Mouse (Mus musculus): ENCODE measurements at regions not wholly inside any gene's neighbourhood (a gene's known extent, or its start where the extent isn't known, plus 50 kb on each side); places are given as distances from the start of the nearest gene placed in this dataset.

- DNase-seq (no peak), ATAC-seq (no peak)
- no peaks in the 10 kb centered on the region for H3K4me1 ChIP-seq (ENCODE audit: insufficient read depth)
- H3K9me3 ChIP-seq (ENCODE audit: low read length), result no peaks in the 10 kb centered on the region
- no peak for TF ChIP-seq CTCF (IDR thresholded peaks at IDR 0.05; ENCODE audit: low read depth)
- H3K27ac ChIP-seq (ENCODE audit: low read depth, low read length), result no peak overlapping the region
- H3K9ac ChIP-seq, result no peak overlapping the region
- H3K4me2 ChIP-seq (ENCODE audit: low read depth), result no peak overlapping the region
- H3K4me3 ChIP-seq (ENCODE audit: low read depth, low read length), result no peak overlapping the region
- no peaks in the 10 kb centered on the region for H3K36me3 ChIP-seq (ENCODE audit: insufficient read depth)
- 92% methylated on average over 7 of the region's 7 CpGs for WGBS
- no peaks in the 10 kb centered on the region for H3K27me3 ChIP-seq (ENCODE audit: insufficient read depth, low read length)
These were observed 90.6 kb upstream of the Dapk1 start for GRCm38 (mm10) chr13:60511101-60511500.

GRCm38 (mm10) chr13:60511628-60512027 lies 90.1 kb upstream of the Dapk1 start:
- no peak overlapping the region for H3K27ac ChIP-seq (ENCODE audit: low read depth, low read length)
- no peaks in the 10 kb centered on the region for H3K27me3 ChIP-seq (ENCODE audit: insufficient read depth, low read length)
- TF ChIP-seq CTCF (IDR thresholded peaks at IDR 0.05; ENCODE audit: low read depth), result no peak
- H3K36me3 ChIP-seq (ENCODE audit: insufficient read depth), result no peaks in the 10 kb centered on the region
- ATAC-seq (no peak), DNase-seq (no peak)
- no peak overlapping the region for H3K9ac ChIP-seq
- no peaks in the 10 kb centered on the region for H3K4me1 ChIP-seq (ENCODE audit: insufficient read depth)
- no peak overlapping the region for H3K4me3 ChIP-seq (ENCODE audit: low read depth, low read length)
- 90% methylated on average over 8 of the region's 8 CpGs for WGBS
- H3K4me2 ChIP-seq (ENCODE audit: low read depth), result no peak overlapping the region
- no peaks in the 10 kb centered on the region for H3K9me3 ChIP-seq (ENCODE audit: low read length)

- Histone ChIP-seq H3K9me3 (ENCODE audit: low read length) (no peaks in the 10 kb centered on the region), H3K4me1 (ENCODE audit: insufficient read depth) (no peaks in the 10 kb centered on the region), H3K4me3 (ENCODE audit: low read depth, low read length) (no peak overlapping the region), H3K4me2 (ENCODE audit: low read depth) (no peak overlapping the region), H3K27me3 (ENCODE audit: insufficient read depth, low read length) (no peaks in the 10 kb centered on the region), H3K9ac (no peak overlapping the region), H3K27ac (ENCODE audit: low read depth, low read length) (no peak overlapping the region), H3K36me3 (ENCODE audit: insufficient read depth) (no peaks in the 10 kb centered on the region)
- 52% methylated on average over 7 of the region's 7 CpGs for WGBS
- ATAC-seq, result no peak
- no peak for DNase-seq
- TF ChIP-seq CTCF (IDR thresholded peaks at IDR 0.05; ENCODE audit: low read depth), result no peak
These were observed 88.0 kb upstream of the Dapk1 start for GRCm38 (mm10) chr13:60513756-60514155.

DNA sequence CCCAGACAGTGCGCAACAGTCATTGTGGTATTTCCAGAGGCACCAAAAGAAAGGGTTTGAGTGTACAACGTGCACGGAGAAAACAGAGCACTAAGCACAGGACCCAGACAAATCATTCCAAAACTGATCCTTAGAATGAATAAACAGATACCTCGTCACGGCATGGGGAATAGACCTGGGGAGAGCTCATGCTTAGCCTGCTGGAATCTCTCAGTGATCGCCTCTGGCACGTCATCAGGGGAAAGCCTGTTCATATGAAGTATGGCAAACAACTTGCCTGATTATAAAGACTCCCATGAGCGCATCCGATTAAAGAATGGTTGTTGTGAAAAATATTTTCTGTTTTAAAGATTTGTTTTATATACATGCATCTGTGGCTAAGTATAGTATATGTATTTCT lies 86.9 kb upstream of the Dapk1 start:
- H3K27me3 ChIP-seq (ENCODE audit: insufficient read depth, low read length), result no peaks in the 10 kb centered on the region
- H3K36me3 ChIP-seq (ENCODE audit: insufficient read depth), result no peaks in the 10 kb centered on the region
- no peak overlapping the region for H3K27ac ChIP-seq (ENCODE audit: low read depth, low read length)
- 0 out of 2 replicates have a peak, but pooled peaks cover under 1% of the 10 kb centered on the region for H3K4me1 ChIP-seq (ENCODE audit: insufficient read depth)
- ATAC-seq (no peak), DNase-seq (no peak)
- H3K9ac ChIP-seq, result no peak overlapping the region
- no peak overlapping the region for H3K4me2 ChIP-seq (ENCODE audit: low read depth)
- H3K4me3 ChIP-seq (ENCODE audit: low read depth, low read length), result no peak overlapping the region
- 84% methylated on average over 9 of the region's 9 CpGs for WGBS
- TF ChIP-seq CTCF (IDR thresholded peaks at IDR 0.05; ENCODE audit: low read depth), result no peak
- no peaks in the 10 kb centered on the region for H3K9me3 ChIP-seq (ENCODE audit: low read length)

GRCm38 (mm10) chr13:60518010-60518409 lies 83.7 kb upstream of the Dapk1 start:
- Histone ChIP-seq H3K4me1 (ENCODE audit: insufficient read depth) (0 out of 2 replicates have a peak, but pooled peaks cover 10% of the 10 kb centered on the region), H3K4me3 (ENCODE audit: low read depth, low read length) (no peak overlapping the region), H3K27me3 (ENCODE audit: insufficient read depth, low read length) (no peaks in the 10 kb centered on the region), H3K36me3 (ENCODE audit: insufficient read depth) (no peaks in the 10 kb centered on the region), H3K27ac (ENCODE audit: low read depth, low read length) (no peak overlapping the region), H3K9me3 (ENCODE audit: low read length) (no peaks in the 10 kb centered on the region), H3K4me2 (ENCODE audit: low read depth) (no peak overlapping the region), H3K9ac (no peak overlapping the region)
- no peak for ATAC-seq
- DNase-seq, result no peak
- WGBS, result 85% methylated on average over 2 of the region's 2 CpGs
- TF ChIP-seq CTCF (IDR thresholded peaks at IDR 0.05; ENCODE audit: low read depth), result no peak

DNA sequence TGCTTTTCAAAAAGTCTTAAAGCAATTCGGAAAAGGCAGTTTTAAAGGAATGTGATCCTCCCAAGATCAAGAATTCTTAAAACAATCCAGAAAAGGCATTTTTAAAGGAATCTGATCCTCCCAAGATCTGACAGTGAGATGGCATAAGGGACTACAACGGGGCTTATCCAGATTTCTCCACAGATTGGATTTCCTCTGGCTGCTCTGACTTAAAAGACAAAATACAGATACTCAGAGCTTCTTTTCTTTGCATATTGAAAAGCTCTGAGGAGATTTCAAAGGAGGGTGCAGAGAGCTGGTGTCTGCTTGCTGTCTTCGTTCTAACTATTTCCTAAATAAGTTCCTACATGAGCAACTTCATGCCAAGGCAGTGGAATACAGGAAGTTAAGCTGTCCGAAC lies 82.0 kb upstream of the Dapk1 start:
- no peak for TF ChIP-seq CTCF (IDR thresholded peaks at IDR 0.05; ENCODE audit: low read depth)
- H3K9me3 ChIP-seq (ENCODE audit: low read length), result no peaks in the 10 kb centered on the region
- H3K4me2 ChIP-seq (ENCODE audit: low read depth), result no peak overlapping the region
- ATAC-seq (peak; percentile 50), DNase-seq (peak; percentile 45)
- no peaks in the 10 kb centered on the region for H3K27me3 ChIP-seq (ENCODE audit: insufficient read depth, low read length)
- no peak overlapping the region for H3K27ac ChIP-seq (ENCODE audit: low read depth, low read length)
- no peaks in the 10 kb centered on the region for H3K36me3 ChIP-seq (ENCODE audit: insufficient read depth)
- H3K4me3 ChIP-seq (ENCODE audit: low read depth, low read length), result no peak overlapping the region
- H3K9ac ChIP-seq, result no peak overlapping the region
- H3K4me1 ChIP-seq (ENCODE audit: insufficient read depth), result 0 out of 2 replicates have a peak, but pooled peaks cover 13% of the 10 kb centered on the region
- WGBS, result 49% methylated on average over 4 of the region's 4 CpGs

- WGBS, result 46% methylated on average over 8 of the region's 8 CpGs
- ATAC-seq (peak; percentile 86), DNase-seq (peak; percentile 68)
- Histone ChIP-seq H3K4me3 (ENCODE audit: low read depth, low read length) (no peak overlapping the region), H3K27me3 (ENCODE audit: insufficient read depth, low read length) (no peaks in the 10 kb centered on the region), H3K9ac (no peak overlapping the region), H3K4me2 (ENCODE audit: low read depth) (no peak overlapping the region), H3K36me3 (ENCODE audit: insufficient read depth) (no peaks in the 10 kb centered on the region), H3K4me1 (ENCODE audit: insufficient read depth) (0 out of 2 replicates have a peak, but pooled peaks cover 13% of the 10 kb centered on the region), H3K27ac (ENCODE audit: low read depth, low read length) (no peak overlapping the region), H3K9me3 (ENCODE audit: low read length) (no peaks in the 10 kb centered on the region)
- no peak for TF ChIP-seq CTCF (IDR thresholded peaks at IDR 0.05; ENCODE audit: low read depth)
These were observed 78.9 kb upstream of the Dapk1 start for GRCm38 (mm10) chr13:60522719-60523450.

Measured in forebrain, postnatal 0 days (tissue).